Mouse (Mus musculus): ENCODE results near the gene Apof. TPM values are rescaled to one million over a fixed set of nuclear protein-coding genes. Genes with fewer than 3 reads are reported as not detected.

Apof gene
- polyA plus RNA-seq (2012; rRNA removed): 0.08 and 0.16 TPM in 2 replicates

DNA sequence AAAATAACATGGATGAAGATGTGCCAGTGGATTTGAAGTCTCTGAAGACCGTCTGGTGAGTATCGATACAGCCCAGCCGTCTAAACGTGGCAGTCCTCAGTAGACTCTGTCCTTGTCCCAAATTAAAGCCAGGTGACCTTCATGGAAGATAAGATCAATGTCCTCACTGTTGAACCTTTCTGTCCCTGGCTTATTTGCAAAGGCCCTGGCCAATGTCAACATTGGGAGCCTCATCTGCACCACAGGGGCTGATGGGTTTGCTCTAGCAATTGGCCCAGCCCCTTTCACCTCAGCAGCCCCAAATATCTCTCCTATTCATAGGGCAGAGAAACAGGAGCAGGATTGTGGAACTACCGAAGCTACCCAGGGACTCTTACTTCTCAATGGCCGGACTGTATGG, at the start of gene Apof:
Gene Apof, plus strand, starts transcription at position 301 of the 400 bp plus-strand sequence.
- no peak for DNase-seq (ENCODE audit: low read depth, low spot score)
- 71% methylated on average over 6 of the region's 6 CpGs for WGBS

- no peak for DNase-seq (ENCODE audit: low read depth, low spot score)
- 63% methylated on average over 16 of the region's 16 CpGs for WGBS
Observed at GRCm38 (mm10) chr10:128221533-128222286, 46.8 kb upstream of the Apof start.

GRCm38 (mm10) chr10:128225064-128225463, 43.4 kb upstream of the Apof start:
- 62% methylated on average over 5 of the region's 5 CpGs for WGBS
- no peak for DNase-seq (ENCODE audit: low read depth, low spot score)

DNA sequence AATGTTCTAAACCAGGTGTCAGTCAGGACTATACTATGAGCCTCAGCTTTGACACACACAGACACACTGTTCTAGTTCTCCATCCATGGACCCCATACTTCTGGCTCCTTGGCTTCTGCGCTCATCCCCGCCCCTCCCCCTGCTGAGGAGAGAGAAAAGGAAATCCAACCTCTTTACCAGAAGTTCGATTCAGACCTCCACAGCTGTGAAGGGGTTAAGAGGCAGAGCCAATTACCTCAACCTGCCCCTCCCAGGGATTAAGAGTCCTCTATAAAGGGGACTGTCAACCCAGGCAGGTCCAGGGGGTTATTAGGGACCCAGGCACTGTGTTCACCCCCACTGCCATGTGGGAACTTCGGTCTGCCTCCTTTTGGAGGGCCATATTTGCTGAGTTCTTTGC, 42.9 kb upstream of the Apof start, which contains the start of gene Mip:
Gene Mip, plus strand, starts transcription at position 301 of the 400 bp plus-strand sequence.
- 57% methylated on average over 4 of the region's 4 CpGs for WGBS

GRCm38 (mm10) chr10:128227592-128227991, 40.9 kb upstream of the Apof start:
- no peak for DNase-seq (ENCODE audit: low read depth, low spot score)
- WGBS: 68% methylated on average over 9 of the region's 9 CpGs

More for the DNA sequence above, 42.9 kb upstream of the Apof start, which contains the start of gene Mip:
- DNase-seq (ENCODE audit: low read depth, low spot score): no peak

DNA sequence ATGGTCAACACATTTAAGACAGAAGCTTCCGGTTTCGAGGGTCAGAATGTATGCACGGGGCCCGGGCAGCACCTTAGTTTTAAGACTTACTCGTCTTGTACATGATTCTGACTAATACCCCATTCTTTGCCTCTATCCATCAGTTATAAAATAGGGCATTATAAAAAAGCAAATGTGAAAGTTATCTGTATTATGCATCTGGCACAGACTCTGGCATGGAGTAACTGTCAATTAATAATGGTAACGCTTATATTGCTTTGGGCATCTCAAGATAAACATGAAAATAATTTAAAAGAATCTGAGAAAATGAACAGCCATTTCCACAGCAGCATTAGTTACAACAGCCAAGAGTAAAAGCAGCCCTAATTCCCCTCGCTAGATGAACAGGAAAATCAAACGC, 40.5 kb upstream of the Apof start:
- WGBS: 86% methylated on average over 8 of the region's 8 CpGs

GRCm38 (mm10) chr10:128230582-128230981, 37.9 kb upstream of the Apof start:
- 77% methylated on average over 12 of the region's 12 CpGs for WGBS
- DNase-seq (ENCODE audit: low read depth, low spot score): no peak

More for the DNA sequence above, 40.5 kb upstream of the Apof start:
- no peak for DNase-seq (ENCODE audit: low read depth, low spot score)

- 6% methylated on average over 5 of the region's 5 CpGs for WGBS
- DNase-seq (ENCODE audit: low read depth, low spot score): no peak
Observed at GRCm38 (mm10) chr10:128231146-128231545, 37.3 kb upstream of the Apof start.

DNA sequence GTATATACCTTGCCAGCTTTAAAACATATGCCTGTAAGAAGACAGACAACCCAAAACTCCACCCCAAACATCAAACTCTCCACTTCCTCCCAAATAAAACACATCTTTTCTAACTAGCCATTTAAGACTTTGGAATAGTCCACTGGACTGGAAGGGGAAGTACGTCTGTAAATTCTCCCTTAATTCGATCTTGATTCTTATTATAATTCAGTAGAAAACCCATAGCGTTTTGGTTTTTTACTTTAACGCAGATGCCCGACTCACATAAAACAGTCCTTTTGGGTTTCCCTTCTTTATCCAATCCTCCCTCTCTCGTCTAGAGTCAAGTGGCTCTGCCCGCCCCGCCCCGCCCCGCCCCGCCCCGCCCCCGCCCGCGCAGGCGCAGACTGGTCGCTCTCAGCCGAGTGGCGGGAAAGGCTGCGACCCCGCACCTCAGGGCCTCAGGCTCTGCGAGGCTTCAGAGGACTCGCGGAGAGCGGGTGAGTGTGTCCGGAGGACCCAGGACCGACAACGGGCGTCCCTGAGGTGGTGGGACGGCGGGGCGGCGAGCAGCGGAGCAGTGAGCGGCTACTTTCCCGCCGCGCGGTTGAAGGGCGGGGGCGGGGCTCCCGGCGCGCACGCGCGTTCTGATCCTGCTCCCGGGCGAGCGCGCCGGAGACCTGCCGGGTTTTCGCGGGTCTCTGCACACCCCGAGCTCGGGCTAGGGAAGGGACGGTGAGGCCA, 36.6 kb upstream of the Apof start, which contains the start of gene Timeless:
Gene Timeless, plus strand, starts transcription at position 369 of the 723 bp plus-strand sequence.
- under 1% methylated on average over 57 of the region's 58 CpGs for WGBS
- DNase-seq (ENCODE audit: low read depth, low spot score): peak; percentile 59

- peak; percentile 46 for DNase-seq (ENCODE audit: low read depth, low spot score)
- WGBS: 1% methylated on average over 14 of the region's 14 CpGs
Observed at GRCm38 (mm10) chr10:128232420-128232985, 36.0 kb upstream of the Apof start.

GRCm38 (mm10) chr10:128236321-128236720, 32.1 kb upstream of the Apof start:
- no peak for DNase-seq (ENCODE audit: low read depth, low spot score)
- 68% methylated on average over 4 of the region's 4 CpGs for WGBS

- DNase-seq (ENCODE audit: low read depth, low spot score): no peak
- WGBS: 76% methylated on average over 15 of the region's 15 CpGs
Observed at GRCm38 (mm10) chr10:128237807-128238480, 30.5 kb upstream of the Apof start.

DNA sequence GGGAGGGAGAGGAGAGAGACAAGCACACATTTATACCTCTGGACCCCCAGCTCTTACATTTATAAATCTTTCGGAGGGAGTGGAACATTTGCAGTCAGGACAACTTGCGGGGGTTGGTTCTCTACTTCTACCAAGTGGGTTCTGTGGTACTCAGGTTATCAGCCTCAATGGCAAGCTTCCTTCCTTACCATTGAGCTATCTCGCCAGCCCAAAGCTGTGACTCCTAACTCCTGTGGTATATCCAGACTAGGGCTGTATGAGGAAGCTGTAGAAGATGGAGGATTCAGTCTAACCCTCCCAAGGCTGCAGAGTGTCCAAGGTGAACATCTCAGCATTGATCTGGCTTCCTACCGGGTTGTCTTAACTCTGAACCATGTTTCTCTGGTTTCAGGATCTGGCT, 29.3 kb upstream of the Apof start:
- 95% methylated on average over 4 of the region's 4 CpGs for WGBS

GRCm38 (mm10) chr10:128240131-128240530, 28.3 kb upstream of the Apof start:
- 90% methylated on average over 18 of the region's 18 CpGs for WGBS
- DNase-seq (ENCODE audit: low read depth, low spot score): no peak

More for the DNA sequence above, 29.3 kb upstream of the Apof start:
- no peak for DNase-seq (ENCODE audit: low read depth, low spot score)

DNA sequence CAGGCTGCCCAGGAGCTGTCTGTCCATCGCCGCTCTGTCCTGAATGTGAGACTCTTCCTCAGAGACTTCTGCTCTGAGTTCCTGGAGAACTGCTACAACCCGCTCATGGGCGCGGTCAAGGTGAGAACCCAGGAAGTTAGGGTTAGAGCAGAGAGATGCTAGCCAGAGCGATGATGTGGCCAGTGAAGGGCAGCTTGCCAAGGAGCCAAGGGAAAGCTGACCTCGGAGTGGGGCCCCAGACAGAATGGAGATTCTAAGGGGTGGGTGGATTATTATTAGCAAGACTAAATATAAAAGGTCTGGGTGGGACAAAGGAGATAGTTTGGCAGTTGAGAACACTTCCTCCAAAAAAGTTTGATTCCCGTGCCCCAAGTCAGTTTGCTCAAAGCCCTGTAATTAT, 25.2 kb upstream of the Apof start:
- WGBS: 76% methylated on average over 8 of the region's 8 CpGs
- no peak for DNase-seq (ENCODE audit: low read depth, low spot score)

- DNase-seq (ENCODE audit: low read depth, low spot score): no peak
- 92% methylated on average over 15 of the region's 15 CpGs for WGBS
Observed at GRCm38 (mm10) chr10:128244121-128244520, 24.4 kb upstream of the Apof start.

DNA sequence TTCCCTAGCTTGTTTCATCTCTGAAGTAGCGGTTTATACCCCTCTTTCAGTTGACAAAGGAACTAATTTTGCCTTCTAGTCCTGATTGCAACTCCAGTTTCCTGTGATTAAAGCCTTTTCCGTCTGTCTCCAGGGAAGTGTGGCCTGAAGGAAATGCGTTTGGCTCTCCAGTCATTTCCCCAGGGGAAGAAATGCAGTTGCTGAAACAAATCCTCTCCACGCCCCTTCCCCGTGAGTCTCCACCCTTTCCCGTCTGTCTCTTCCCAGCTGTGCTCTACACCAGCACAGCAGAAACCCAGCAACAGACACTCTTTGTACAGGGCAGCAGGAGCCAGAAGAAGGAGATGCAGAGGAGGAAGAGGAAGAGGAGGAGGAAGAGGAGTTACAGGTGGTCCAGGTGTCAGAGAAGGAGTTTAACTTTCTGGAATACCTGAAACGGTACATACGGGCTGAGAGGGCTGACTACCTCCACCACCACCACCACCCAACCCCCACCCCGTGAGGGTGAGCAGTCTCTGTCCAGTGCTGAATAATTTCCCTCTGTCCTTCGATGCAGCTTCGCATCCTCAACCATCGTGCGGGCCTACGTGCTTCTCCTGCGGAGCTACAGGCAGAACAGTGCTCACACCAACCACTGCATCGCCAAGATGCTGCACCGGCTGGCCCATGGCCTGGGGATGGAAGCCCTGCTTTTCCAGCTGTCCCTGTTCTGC, 21.3 kb upstream of the Apof start:
- no peak for DNase-seq (ENCODE audit: low read depth, low spot score)
- 79% methylated on average over 17 of the region's 17 CpGs for WGBS

DNA sequence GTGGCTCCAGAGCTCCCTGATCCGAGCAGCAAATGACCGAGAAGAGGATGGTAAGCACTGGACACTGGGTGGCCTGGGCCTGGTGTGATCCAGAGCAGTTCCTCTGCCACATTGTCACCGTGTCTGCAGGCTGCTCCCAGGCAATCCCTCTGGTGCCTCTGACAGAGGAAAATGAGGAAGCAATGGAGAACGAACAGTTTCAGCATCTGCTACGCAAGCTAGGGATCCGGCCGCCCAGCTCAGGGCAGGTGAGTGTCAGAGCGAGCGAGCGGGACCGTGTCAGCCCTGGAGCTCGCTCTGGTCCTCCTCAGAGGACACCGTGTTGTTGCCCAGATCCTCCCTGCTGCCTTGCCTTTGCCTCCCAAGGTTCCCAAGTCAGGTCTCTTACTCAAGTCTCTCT, 17.9 kb upstream of the Apof start:
- no peak for DNase-seq (ENCODE audit: low read depth, low spot score)
- WGBS: 92% methylated on average over 13 of the region's 13 CpGs

DNA sequence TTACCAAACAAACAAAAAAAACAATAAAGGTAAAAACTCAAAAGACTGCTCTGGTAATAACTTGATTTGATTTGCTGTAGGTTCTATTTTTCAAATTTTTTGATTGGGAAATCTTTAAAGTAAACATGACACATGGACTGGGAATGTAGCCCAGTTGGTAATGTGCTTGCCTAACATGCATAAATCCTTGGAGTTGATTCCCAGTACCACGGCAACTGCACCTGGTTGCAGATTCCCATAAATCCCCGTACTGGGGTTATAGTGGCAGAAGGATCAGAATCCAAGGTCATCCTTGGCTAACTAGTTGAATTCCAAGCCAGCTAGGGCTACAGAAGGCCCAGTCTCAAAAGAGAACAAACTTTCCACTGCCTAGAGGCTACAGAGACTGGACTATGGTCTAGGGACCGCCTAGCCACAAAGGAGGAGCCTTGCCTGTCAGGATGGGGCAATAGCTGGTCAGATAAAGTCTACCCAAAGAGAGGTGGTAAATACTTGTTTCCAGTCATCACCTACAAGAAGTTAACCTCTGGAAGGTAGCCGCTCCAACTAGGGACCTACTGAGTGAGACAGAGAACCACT, 14.7 kb upstream of the Apof start, which contains the start of gene Apon:
Gene Apon, plus strand, starts transcription at position 420 of the 579 bp plus-strand sequence.
- WGBS: 39% methylated on average over 4 of the region's 4 CpGs

More for the DNA sequence above, 14.7 kb upstream of the Apof start, which contains the start of gene Apon:
- DNase-seq (ENCODE audit: low read depth, low spot score): no peak
